Mouse (Mus musculus) liver, embryonic 14.5 days (tissue): ENCODE results near the gene Sp4. TPM values are rescaled to one million over a fixed set of nuclear protein-coding genes. Genes with fewer than 3 reads are reported as not detected.
A peak's percentile ranks its signal among the peaks of the same experiment; 100 is the strongest.

Source experiments
- ATAC-seq: fragments of 200-750 bp; cut with Nextera tagmentation; 2 replicates; pipeline ENCODE4 v1.8.0; 2017; ENCODE audit warnings: moderate number of reproducible peaks, mild to moderate bottlenecking, moderate library complexity; ENCODE audit not compliant: insufficient read depth
- DNase-seq, 3 experiments: peaks; one replicate each; pipeline ENCODE4 v3.0.0-alpha.2; 2012 to 2013; ENCODE audit warnings: low read depth in 3 of 3, low spot score in 3 of 3
- H3K27ac ChIP-seq: fragments of 300-500 bp; sonication (generic); 2 replicates; pipeline ENCODE4 v1.5.1; 2014; ENCODE audit warnings: moderate library complexity, mild to moderate bottlenecking, control low read depth, inconsistent platforms
- H3K27me3 ChIP-seq: fragments of 300-500 bp; sonication (generic); 2 replicates; pipeline ENCODE4 v1.6.1; 2014; ENCODE audit warnings: mild to moderate bottlenecking, low read length, moderate library complexity; ENCODE audit not compliant: control insufficient read depth, insufficient read depth
- H3K36me3 ChIP-seq: fragments of 300-500 bp; sonication (generic); replicated peaks from 2 replicates; pipeline ENCODE4 v1.6.1; 2014; ENCODE audit warnings: low read depth; ENCODE audit not compliant: control insufficient read depth, insufficient read depth
- H3K4me1 ChIP-seq, 2 experiments: fragments of 200-500 bp in 1 of 2; fragments of 300-500 bp in 1 of 2; sonication (generic) in 1 of 2; replicated peaks; 2 replicates each; pipeline ENCODE4 v1.6.1; 2012 to 2014; ENCODE audit warnings: antibody characterized with exemption in 1 of 2, inconsistent platforms in 1 of 2, low read length in 1 of 2; ENCODE audit not compliant: control insufficient read depth in 2 of 2, insufficient read depth in 2 of 2
- H3K4me2 ChIP-seq: fragments of 300-500 bp; sonication (generic); 2 replicates; pipeline ENCODE4 v1.6.1; 2014; ENCODE audit warnings: low read depth, mild to moderate bottlenecking, control low read depth, moderate library complexity
- H3K4me3 ChIP-seq, 2 experiments: fragments of 200-500 bp in 1 of 2; fragments of 300-500 bp in 1 of 2; sonication (generic) in 1 of 2; 2 replicates each; pipeline ENCODE4 v1.5.1; 2012 to 2014; ENCODE audit warnings: low read depth in 2 of 2, low read length in 2 of 2, mild to moderate bottlenecking in 2 of 2, control low read depth in 1 of 2, inconsistent platforms in 1 of 2, moderate library complexity in 1 of 2; ENCODE audit not compliant: insufficient read depth in 1 of 2
- H3K9ac ChIP-seq: fragments of 300-500 bp; sonication (generic); replicated peaks from 2 replicates; pipeline ENCODE4 v1.6.1; 2014; ENCODE audit warnings: mild to moderate bottlenecking, control low read depth, moderate library complexity
- H3K9me3 ChIP-seq: fragments of 300-500 bp; sonication (generic); 2 replicates; pipeline ENCODE4 v1.6.1; 2016; ENCODE audit warnings: low read length, mixed read lengths; ENCODE audit not compliant: control insufficient read depth
- CTCF ChIP-seq: IDR thresholded peaks from 2 replicates; pipeline ENCODE4 v1.5.1; 2016; ENCODE audit warnings: antibody characterized with exemption, low read depth, control low read depth
- EP300 ChIP-seq: IDR thresholded peaks from 2 replicates; pipeline ENCODE4 v1.6.1; 2016; ENCODE audit warnings: antibody characterized with exemption, low read depth
- WGBS: fragments of 180-500 bp; shearing (Covaris S2); extraction: QIAGEN DNeasy Blood & Tissue Kit; methylation state at CpG from one replicate; pipeline ENCODE4 v1.1.7; 2014; ENCODE audit not compliant: insufficient replicate concordance; 5-methylcytosine and 5-hydroxymethylcytosine counted together
- polyA plus RNA-seq, 2 experiments: library from polyadenylated mRNA; depleted of rRNA in 1 of 2; stranded (reverse) in 1 of 2; unstranded in 1 of 2; fragments of >200 nt; fragmentation: Nextera tagmentation in 1 of 2; extraction: Ambion mirVana in 1 of 2; gene quantifications; 2 replicates each; pipeline versions ENCODE4 v1.2.1 to v1.2.3; 2012 to 2014

Sp4 gene
- polyA plus RNA-seq, 2 experiments = 4.4 to 7.8 TPM

- Histone ChIP-seq H3K4me3 (no peak overlapping the region), H3K9me3 (no peaks in the 10 kb centered on the region), H3K27ac (no peak overlapping the region), H3K36me3 (no peaks in the 10 kb centered on the region), H3K9ac (no peak overlapping the region), H3K27me3 (peaks cover 27% of the 10 kb centered on the region), H3K4me1 (peaks cover 0 to 2% of the 10 kb centered on the region in 2 experiments; a peak in 1 of 4 replicates), H3K4me2 (no peak overlapping the region)
- no peak for ATAC-seq
- 44% methylated on average over 2 of the region's 2 CpGs for WGBS
- no peak for DNase-seq
- TF ChIP-seq CTCF (no peak), EP300 (no peak)
Observed at GRCm38 (mm10) chr12:118196583-118196982, 104.7 kb downstream of the Sp4 start.

GRCm38 (mm10) chr12:118189535-118189934, 111.7 kb downstream of the Sp4 start:
- H3K36me3 ChIP-seq = no peaks in the 10 kb centered on the region
- no peak overlapping the region for H3K4me2 ChIP-seq
- H3K9ac ChIP-seq = no peak overlapping the region
- no peak overlapping the region for H3K27ac ChIP-seq
- ATAC-seq = peak; percentile 56; the same call in 1 of the 2 replicates
- H3K9me3 ChIP-seq = no peaks in the 10 kb centered on the region
- WGBS = 39% methylated on average over 3 of the region's 3 CpGs
- H3K4me3 ChIP-seq = no peak overlapping the region
- no peaks in the 10 kb centered on the region for H3K27me3 ChIP-seq
- DNase-seq = peak; percentile 16 to 40 (median 33)
- TF ChIP-seq EP300 = no peak
- H3K4me1 ChIP-seq = peaks cover 0 to 21% of the 10 kb centered on the region in 2 experiments; a peak in 2 of 4 replicates

GRCm38 (mm10) chr12:118187663-118188062, 113.6 kb downstream of the Sp4 start:
- no peak overlapping the region for H3K4me2 ChIP-seq
- no peaks in the 10 kb centered on the region for H3K9me3 ChIP-seq

GRCm38 (mm10) chr12:118186881-118187489, 114.3 kb downstream of the Sp4 start:
- no peaks in the 10 kb centered on the region for H3K27me3 ChIP-seq
- peaks cover 0 to 19% of the 10 kb centered on the region in 2 experiments; a peak in 2 of 4 replicates for H3K4me1 ChIP-seq
- no peaks in the 10 kb centered on the region for H3K36me3 ChIP-seq
- no peak overlapping the region for H3K27ac ChIP-seq
- no peak overlapping the region for H3K4me2 ChIP-seq
- no peak overlapping the region for H3K4me3 ChIP-seq
- H3K9ac ChIP-seq = no peak overlapping the region
- WGBS = 39% methylated on average over 4 of the region's 4 CpGs
- no peak for ATAC-seq
- H3K9me3 ChIP-seq = no peaks in the 10 kb centered on the region
- no peak for DNase-seq
- TF ChIP-seq CTCF (no peak), EP300 (no peak)

More at GRCm38 (mm10) chr12:118187663-118188062, 113.6 kb downstream of the Sp4 start:
- TF ChIP-seq CTCF = no peak
- no peak for TF ChIP-seq EP300
- no peaks in the 10 kb centered on the region for H3K36me3 ChIP-seq
- H3K27me3 ChIP-seq = no peaks in the 10 kb centered on the region
- H3K9ac ChIP-seq = no peak overlapping the region
- H3K4me3 ChIP-seq = no peak overlapping the region
- 35% methylated on average over 2 of the region's 2 CpGs for WGBS
- DNase-seq (no peak), ATAC-seq (no peak)
- H3K27ac ChIP-seq = no peak overlapping the region
- H3K4me1 ChIP-seq = peaks cover 0 to 19% of the 10 kb centered on the region in 2 experiments; a peak in 2 of 4 replicates

GRCm38 (mm10) chr12:118186120-118186880, 114.9 kb downstream of the Sp4 start:
- peaks cover 0 to 19% of the 10 kb centered on the region in 2 experiments; a peak in 2 of 4 replicates for H3K4me1 ChIP-seq
- peak in 2 of 3 experiments; percentile 17 to 20 for DNase-seq
- TF ChIP-seq EP300 (no peak), CTCF (no peak)
- 43% methylated on average over 4 of the region's 4 CpGs for WGBS
- no peak overlapping the region for H3K4me3 ChIP-seq
- H3K27ac ChIP-seq = no peak overlapping the region
- no peak overlapping the region for H3K9ac ChIP-seq
- no peaks in the 10 kb centered on the region for H3K36me3 ChIP-seq
- H3K27me3 ChIP-seq = no peaks in the 10 kb centered on the region
- H3K4me2 ChIP-seq = no peak overlapping the region
- ATAC-seq = peak; percentile 63; the same call in 1 of the 2 replicates
- no peaks in the 10 kb centered on the region for H3K9me3 ChIP-seq

Other genes starting within 250 kb of the Sp4 start
- 0.16 and 0.26 TPM in 2 replicates for gene Dnah11, start 102.4 kb downstream of the Sp4 start, polyA plus RNA-seq (2012; rRNA removed)
- 0.06 and 0.23 TPM in 2 replicates for gene Dnah11, start 102.4 kb downstream of the Sp4 start, polyA plus RNA-seq (2014; fragmentation: Nextera tagmentation; extraction: Ambion mirVana)